Mouse (Mus musculus) limb, embryonic 14.5 days (tissue): ENCODE results near the gene Tubb5. TPM values are rescaled to one million over a fixed set of nuclear protein-coding genes. Genes with fewer than 3 reads are reported as not detected.

Source experiments
- ATAC-seq: fragments of 200-750 bp; cut with Nextera tagmentation; 2 replicates; pipeline ENCODE4 v1.8.0; 2017; ENCODE audit warnings: low read depth, moderate number of reproducible peaks, moderate TSS enrichment; ENCODE audit not compliant: low FRiP score
- DNase-seq: peaks from one replicate; pipeline ENCODE4 v3.0.0-alpha.2; 2015; ENCODE audit warnings: low spot score
- H3K27ac ChIP-seq: fragments of 300-500 bp; sonication (generic); replicated peaks from 2 replicates; pipeline ENCODE4 v1.5.1; 2014; ENCODE audit warnings: low read depth, mild to moderate bottlenecking, low read length, moderate library complexity, mixed read lengths
- H3K27me3 ChIP-seq: fragments of 300-500 bp; sonication (generic); 2 replicates; pipeline ENCODE4 v1.6.1; 2014; ENCODE audit warnings: low read length, mixed read lengths; ENCODE audit not compliant: control insufficient read depth, insufficient read depth
- H3K36me3 ChIP-seq: fragments of 300-500 bp; sonication (generic); 2 replicates; pipeline ENCODE4 v1.6.1; 2014; ENCODE audit warnings: mild to moderate bottlenecking, low read length, moderate library complexity, mixed read lengths; ENCODE audit not compliant: control insufficient read depth, insufficient read depth
- H3K4me1 ChIP-seq: fragments of 300-500 bp; sonication (generic); 2 replicates; pipeline ENCODE4 v1.6.1; 2014; ENCODE audit warnings: antibody characterized with exemption, low read length, mixed read lengths; ENCODE audit not compliant: control insufficient read depth, insufficient read depth
- H3K4me2 ChIP-seq: fragments of 300-500 bp; sonication (generic); replicated peaks from 2 replicates; pipeline ENCODE4 v1.6.1; 2014; ENCODE audit warnings: low read depth, mild to moderate bottlenecking, low read length, moderate library complexity; ENCODE audit not compliant: severe bottlenecking
- H3K4me3 ChIP-seq: fragments of 300-500 bp; sonication (generic); replicated peaks from 2 replicates; pipeline ENCODE4 v1.5.1; 2014; ENCODE audit warnings: low read length
- H3K9ac ChIP-seq: fragments of 300-500 bp; sonication (generic); 2 replicates; pipeline ENCODE4 v1.6.1; 2014; ENCODE audit warnings: mild to moderate bottlenecking, low read depth, low read length, moderate library complexity; ENCODE audit not compliant: severe bottlenecking
- H3K9me3 ChIP-seq: fragments of 300-500 bp; sonication (generic); 2 replicates; pipeline ENCODE4 v1.6.1; 2016; ENCODE audit warnings: low read length; ENCODE audit not compliant: control insufficient read depth
- POLR2A ChIP-seq: fragments of 200-500 bp; IDR thresholded peaks from 2 replicates; pipeline ENCODE4 v1.8.0; 2012; ENCODE audit warnings: inconsistent platforms, mild to moderate bottlenecking, moderate library complexity, borderline replicate concordance; ENCODE audit not compliant: insufficient read depth, insufficient read length; ENCODE audit errors: extremely low read depth
- WGBS: fragments of 180-500 bp; shearing (Covaris S2); extraction: QIAGEN DNeasy Blood & Tissue Kit; methylation state at CpG from one replicate; pipeline ENCODE4 v1.1.7; 2014; 5-methylcytosine and 5-hydroxymethylcytosine counted together
- polyA plus RNA-seq, 2 experiments: library from polyadenylated mRNA; depleted of rRNA in 1 of 2; stranded (reverse) in 1 of 2; unstranded in 1 of 2; fragments of >200 nt; fragmentation: Nextera tagmentation in 1 of 2; extraction: Ambion mirVana in 1 of 2; gene quantifications; 2 replicates each; pipeline versions ENCODE4 v1.2.1 to v1.2.3; 2012 to 2014

Gene Tubb5
- polyA plus RNA-seq, 2 experiments = 808 to 1,341 TPM

DNA sequence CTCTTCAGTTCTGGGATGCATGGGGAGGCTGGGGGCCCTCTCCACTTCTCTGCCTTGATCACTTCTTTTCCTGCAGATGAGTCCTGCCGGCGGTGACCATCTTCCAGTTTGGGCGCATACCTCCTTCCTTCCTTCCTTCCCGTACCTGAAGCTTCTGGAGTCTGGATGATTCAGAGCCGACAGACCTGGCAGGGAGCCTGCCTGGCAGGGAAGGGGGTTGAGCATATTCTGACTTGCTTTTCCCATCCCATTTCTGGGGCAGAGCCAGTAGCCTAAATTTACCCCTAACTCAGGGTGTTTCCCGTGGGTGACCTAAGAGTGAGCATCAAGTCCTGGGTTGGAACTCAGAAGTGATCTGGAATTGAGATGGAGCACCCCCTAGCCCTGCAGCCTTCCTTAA lies 36.6 kb upstream of the Tubb5 start:
- Histone ChIP-seq H3K4me3 (no peak overlapping the region), H3K36me3 (peaks cover 36% of the 10 kb centered on the region), H3K4me1 (peaks cover 12% of the 10 kb centered on the region), H3K4me2 (no peak overlapping the region), H3K9ac (no peak overlapping the region), H3K9me3 (no peaks in the 10 kb centered on the region), H3K27ac (no peak overlapping the region), H3K27me3 (no peaks in the 10 kb centered on the region)
- no peak for TF ChIP-seq POLR2A
- 90% methylated on average over 6 of the region's 6 CpGs for WGBS
- DNase-seq = no peak
- ATAC-seq = no peak

- Histone ChIP-seq H3K36me3 (peaks cover 36% of the 10 kb centered on the region), H3K4me1 (peaks cover 20% of the 10 kb centered on the region), H3K4me2 (no peak overlapping the region), H3K9ac (0 out of 2 replicates have a peak overlapping the region, but pooled peaks have one; percentile 34), H3K27me3 (no peaks in the 10 kb centered on the region), H3K9me3 (no peaks in the 10 kb centered on the region), H3K4me3 (no peak overlapping the region), H3K27ac (no peak overlapping the region)
- peak; percentile 47; the same call in 1 of the 2 replicates for ATAC-seq
- 30% methylated on average over 21 of the region's 21 CpGs for WGBS
- no peak for TF ChIP-seq POLR2A
- peak; percentile 76 for DNase-seq
These were observed 35.8 kb upstream of the Tubb5 start for GRCm38 (mm10) chr17:35873774-35874519.

DNA sequence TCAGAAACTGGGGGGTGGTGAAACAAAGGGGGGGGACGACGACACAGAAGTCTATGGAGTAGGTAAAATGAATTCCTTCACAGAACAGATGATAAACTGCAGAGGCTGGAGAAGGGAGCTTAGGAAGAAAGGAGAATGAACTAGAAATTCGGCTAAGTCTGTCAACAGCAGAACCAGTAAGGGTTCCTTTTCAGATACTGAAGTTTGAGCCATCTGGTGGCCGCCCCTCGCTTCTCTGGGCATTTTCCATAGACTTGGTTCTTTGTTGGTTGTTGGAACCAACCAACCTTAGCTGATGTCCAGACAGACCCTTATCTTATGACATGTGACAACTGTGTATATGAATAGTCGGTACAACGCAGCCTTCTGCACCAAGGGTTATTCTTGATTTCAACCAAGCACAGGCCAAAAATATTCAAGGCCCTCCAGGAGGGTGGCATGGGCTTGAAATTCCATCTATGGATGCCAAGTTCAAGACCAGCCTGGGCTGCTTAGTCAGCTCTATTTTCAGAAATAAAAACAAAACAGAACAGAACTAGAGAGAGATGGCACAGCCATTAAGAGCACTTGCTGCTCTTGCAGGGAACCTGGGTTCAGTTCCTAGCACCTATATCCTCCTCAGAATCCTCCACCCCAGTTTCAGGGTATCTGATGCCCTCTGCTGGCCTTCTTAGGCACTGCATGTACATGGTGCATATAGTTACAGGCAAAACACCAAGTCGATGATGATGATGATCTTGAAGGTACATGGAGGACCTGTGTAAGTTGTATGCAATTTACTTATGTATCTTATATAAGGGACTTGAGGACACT lies 33.0 kb upstream of the Tubb5 start:
- peak overlapping the region; percentile 62 for H3K4me3 ChIP-seq
- no peaks in the 10 kb centered on the region for H3K27me3 ChIP-seq
- peaks cover 26% of the 10 kb centered on the region for H3K36me3 ChIP-seq
- TF ChIP-seq POLR2A = no peak
- H3K9me3 ChIP-seq = no peaks in the 10 kb centered on the region
- ATAC-seq (no peak), DNase-seq (no peak)
- 82% methylated on average over 8 of the region's 8 CpGs for WGBS
- peak overlapping the region; percentile 83; the same call in 1 of the 2 replicates for H3K9ac ChIP-seq
- H3K4me1 ChIP-seq = peaks cover 33% of the 10 kb centered on the region
- H3K4me2 ChIP-seq = peak overlapping the region; percentile 97
- no peak overlapping the region for H3K27ac ChIP-seq

GRCm38 (mm10) chr17:35870151-35870883 lies 32.2 kb upstream of the Tubb5 start:
- ATAC-seq = no peak

More at GRCm38 (mm10) chr17:35870151-35870883, 32.2 kb upstream of the Tubb5 start:
- DNase-seq = no peak
- Histone ChIP-seq H3K27me3 (no peaks in the 10 kb centered on the region), H3K9ac (peak overlapping the region; percentile 83; the same call in 1 of the 2 replicates), H3K27ac (no peak overlapping the region), H3K9me3 (no peaks in the 10 kb centered on the region), H3K4me3 (peak overlapping the region; percentile 62), H3K4me2 (peak overlapping the region; percentile 97), H3K4me1 (peaks cover 33% of the 10 kb centered on the region), H3K36me3 (peaks cover 22% of the 10 kb centered on the region)
- no peak for TF ChIP-seq POLR2A
- 61% methylated on average over 9 of the region's 9 CpGs for WGBS
